Mouse (Mus musculus) spleen, adult 2 months (tissue): Measurements from ENCODE around the gene Crtac1.

ENCODE experiments used
- CTCF ChIP-seq: fragments of 200-500 bp; IDR thresholded peaks from 2 replicates; pipeline ENCODE4 v1.5.1; 2011; ENCODE audit warnings: mild to moderate bottlenecking, inconsistent platforms; ENCODE audit not compliant: insufficient read depth, insufficient read length, insufficient replicate concordance; ENCODE audit errors: extremely low read depth
- POLR2A ChIP-seq: fragments of 200-500 bp; IDR thresholded peaks from 2 replicates; pipeline ENCODE4 v1.6.1; 2011; ENCODE audit warnings: low read depth, low read length, inconsistent platforms

DNA sequence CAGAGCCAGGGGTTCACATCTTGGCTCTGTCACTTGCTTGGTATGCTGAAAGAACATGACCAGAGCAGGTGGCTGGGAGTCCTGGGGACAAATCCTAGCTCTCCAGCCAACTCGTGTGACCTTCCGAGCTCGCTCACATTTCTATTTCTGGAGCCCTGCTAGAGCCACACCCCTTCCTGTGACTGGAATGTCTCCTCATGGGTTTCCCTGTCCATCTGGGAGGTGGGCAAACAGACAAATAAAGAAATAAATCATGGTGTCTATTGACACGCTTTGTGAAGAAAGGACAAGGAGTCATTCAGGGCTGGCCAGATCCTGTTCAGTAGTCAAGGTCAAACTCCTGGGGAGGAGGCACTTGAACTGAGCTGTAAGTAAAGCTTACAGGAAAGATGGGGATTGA lies 143.2 kb downstream of the Crtac1 start:
- TF ChIP-seq POLR2A (no peak), CTCF (no peak)
